Mouse (Mus musculus) testis, adult 2 months (tissue): Measurements from ENCODE around the gene Ankrd65.

ENCODE experiments used
- CTCF ChIP-seq: fragments of 200-500 bp; IDR thresholded peaks from 2 replicates; pipeline ENCODE4 v1.5.1; 2012; ENCODE audit warnings: low read depth, mild to moderate bottlenecking, inconsistent platforms, low read length, moderate library complexity; ENCODE audit not compliant: control insufficient read depth, insufficient read depth, insufficient replicate concordance
- POLR2A ChIP-seq: fragments of 200-500 bp; IDR thresholded peaks from 2 replicates; pipeline ENCODE4 v1.6.1; 2012; ENCODE audit warnings: low read depth, mild to moderate bottlenecking, inconsistent platforms, low read length, moderate library complexity; ENCODE audit not compliant: control insufficient read depth

DNA sequence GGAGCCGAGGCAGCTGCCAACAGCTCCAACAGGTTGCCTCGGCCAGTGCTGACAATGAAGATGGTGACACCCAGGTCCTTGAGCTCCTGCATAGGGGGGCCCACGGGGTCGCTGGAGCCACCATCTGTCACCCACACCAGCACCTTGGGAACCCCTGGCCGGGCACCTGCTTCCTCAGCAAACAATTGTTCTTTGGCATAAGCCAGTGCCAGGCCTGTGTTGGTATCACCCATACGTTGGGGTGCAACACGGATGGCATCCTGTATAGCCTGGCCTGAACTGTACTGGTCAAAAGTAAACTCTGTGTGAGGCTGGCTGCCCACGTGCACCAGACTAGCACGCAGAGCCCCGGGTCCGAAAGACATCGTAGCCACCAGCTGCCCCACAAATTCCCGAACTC is 17.5 kb upstream of the Ankrd65 start:
- TF ChIP-seq POLR2A (no peak), CTCF (no peak)
